Mouse (Mus musculus) retina, postnatal 7 days (tissue): ENCODE data around the gene Sumo1.

ENCODE experiments used
- DNase-seq: peaks from one replicate; pipeline ENCODE4 v3.0.0-alpha.2; 2012; ENCODE audit warnings: low read depth, low spot score

Sumo1 gene

DNA sequence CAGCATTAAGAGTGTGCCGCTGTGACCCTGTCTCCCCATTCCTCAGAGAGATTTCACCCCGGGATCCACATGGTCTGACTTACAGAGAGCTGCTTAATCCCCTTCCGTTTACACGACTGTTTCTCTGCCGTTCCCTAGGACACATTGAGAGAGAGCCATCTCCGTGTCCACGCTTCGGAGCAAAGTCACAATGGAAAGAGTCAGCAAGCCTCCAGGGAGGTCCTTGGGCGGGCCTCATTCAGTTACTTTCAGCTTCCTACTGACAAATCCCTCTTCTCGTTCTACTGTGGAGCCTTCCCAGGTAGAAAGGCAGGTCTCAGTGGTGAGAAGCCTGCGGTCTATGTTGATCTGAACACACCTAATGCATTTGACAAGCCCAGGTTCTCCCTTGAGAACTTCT, 119.6 kb downstream of the Sumo1 start:
- no peak for DNase-seq

DNA sequence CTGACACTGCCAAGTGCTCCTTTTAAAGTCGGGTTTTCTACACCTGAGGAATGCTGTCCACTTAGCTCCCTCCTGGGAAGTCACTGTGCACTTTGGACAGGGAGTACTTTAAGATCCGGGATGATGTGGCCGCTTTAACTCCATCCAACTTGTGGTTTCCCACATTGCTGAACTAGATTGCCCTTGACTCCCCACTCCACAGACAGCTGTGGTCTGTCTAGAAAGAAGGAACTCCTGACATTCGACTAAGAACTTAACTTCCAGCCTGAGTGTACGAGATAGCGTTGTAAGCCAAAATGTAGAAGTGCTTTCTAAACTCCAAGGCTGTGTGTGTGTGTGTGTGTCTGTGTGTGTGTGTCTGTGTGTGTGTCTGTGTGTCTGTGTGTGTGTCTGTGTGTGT, 120.4 kb downstream of the Sumo1 start:
- no peak for DNase-seq

DNA sequence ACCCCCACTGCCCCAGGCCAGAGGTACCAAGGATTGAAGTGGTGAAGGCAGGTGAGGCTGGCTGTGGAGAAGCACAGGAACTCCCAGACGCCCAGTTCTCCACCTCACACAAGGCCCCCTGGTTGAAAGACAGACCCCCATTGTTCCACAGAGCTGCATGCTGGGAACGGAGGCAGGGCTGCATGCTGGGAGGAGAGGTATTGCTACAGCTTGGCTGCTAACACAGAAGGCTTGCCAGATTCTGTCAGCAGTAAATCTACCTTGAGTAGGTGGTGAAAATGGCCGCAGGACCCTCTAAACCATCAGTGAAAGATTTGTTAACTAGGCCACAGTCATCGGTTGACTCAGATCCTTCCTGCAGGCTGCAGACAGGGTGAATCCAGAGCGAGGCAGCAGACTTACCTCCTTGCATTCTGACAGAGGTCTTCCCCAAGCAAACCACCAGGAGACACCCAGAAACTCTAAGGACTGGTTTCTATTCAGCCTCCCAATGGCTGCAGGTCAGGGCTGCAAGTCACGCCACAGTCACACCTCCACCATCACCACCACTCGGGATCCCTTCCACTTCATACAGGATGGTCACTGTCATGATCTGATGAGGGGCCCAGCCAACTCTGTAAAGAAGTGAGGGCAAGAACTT, 121.5 kb downstream of the Sumo1 start:
- no peak for DNase-seq

DNA sequence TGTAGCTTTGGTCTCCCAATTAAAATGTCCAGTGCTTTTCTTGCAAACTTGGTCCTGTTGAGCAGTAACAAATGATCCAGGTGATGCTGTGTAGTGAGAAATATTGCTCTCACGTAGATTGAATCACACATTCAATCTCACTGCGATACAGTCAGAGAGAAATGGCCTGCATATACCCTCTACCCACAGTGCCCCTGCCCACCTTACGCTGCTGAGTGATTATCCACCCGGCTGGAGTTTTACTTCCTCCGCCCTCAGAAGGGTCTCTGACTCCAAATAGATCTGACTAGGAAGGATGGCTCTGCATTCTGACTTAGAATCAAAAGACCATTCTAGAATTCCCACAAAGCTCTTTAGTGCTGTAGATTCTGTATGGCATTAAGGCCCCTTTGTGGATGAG, 122.1 kb downstream of the Sumo1 start:
- no peak for DNase-seq

DNA sequence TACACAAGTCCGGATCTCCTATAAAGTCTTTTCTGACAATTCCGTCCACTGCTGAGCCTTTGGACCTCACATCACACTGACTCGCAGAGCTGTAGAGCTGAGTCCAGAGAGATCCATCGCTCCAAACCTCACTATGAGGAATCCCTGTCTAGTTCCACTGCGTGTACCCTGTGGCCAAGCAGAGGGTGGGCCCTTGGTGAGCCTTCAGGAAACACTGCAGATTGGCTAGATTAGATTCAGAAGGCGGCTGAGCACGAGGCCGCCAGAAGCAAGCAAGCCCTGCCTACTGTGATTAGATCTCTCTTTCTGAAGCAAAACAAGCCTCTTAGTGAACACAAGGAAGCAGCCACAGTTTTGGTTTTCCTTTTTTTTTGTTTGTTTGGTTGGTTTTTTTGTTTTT, 126.7 kb downstream of the Sumo1 start:
- DNase-seq = no peak

DNA sequence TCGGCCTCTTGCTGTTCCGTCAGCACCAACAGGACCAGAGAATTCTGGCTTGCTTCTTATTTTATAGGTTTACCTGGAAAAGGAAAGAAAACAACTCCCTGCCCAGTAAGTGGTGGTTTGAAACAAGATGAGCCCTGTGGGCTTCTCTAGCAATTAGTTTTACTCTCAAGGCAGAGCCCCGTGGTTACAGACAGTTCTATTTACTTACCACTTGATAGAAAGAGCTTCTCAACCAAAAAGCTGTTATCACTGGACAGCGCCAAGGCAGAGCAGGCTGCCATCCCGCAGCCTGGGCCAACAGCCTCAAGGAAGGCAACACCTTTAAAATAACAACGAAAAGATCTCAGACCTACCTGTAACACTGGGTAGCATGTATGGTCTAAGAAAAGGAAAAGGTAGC, 128.4 kb downstream of the Sumo1 start:
- DNase-seq = no peak

DNA sequence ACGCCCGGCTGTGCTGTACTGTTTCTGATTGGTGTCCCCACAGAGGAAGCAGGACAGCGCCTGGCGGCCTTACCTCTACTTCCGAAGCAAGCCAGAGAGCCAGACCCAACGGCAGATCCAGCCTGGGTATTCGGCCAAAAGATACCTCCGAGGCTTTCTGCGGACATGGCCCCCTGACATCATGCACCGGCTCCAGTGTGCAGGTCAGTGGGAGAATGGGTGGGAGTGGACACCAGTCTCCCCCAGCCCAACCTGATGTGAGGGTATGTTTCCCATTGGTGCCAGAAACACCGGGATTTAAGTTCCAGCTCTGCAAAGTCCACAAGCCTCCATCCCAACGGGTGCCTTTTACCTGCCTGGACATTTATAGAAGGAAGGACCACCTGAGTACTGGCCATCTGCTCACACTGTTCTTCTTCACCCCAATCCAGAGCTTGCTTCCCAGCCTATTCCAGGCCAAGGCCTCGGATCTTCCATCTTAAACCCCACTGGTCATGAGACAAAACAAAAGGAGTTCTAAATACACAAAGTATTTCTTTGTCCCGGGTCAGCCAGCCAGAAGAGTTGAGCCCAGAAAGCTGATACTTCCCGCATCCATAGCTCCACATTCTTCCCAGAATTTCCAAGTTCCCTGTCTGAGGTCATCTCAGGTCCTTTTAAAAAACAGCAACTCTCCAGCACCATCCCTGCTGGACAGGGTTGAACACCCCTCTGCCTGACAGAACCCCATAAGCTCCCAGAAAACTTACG, 129.2 kb downstream of the Sumo1 start:
- DNase-seq = no peak

DNA sequence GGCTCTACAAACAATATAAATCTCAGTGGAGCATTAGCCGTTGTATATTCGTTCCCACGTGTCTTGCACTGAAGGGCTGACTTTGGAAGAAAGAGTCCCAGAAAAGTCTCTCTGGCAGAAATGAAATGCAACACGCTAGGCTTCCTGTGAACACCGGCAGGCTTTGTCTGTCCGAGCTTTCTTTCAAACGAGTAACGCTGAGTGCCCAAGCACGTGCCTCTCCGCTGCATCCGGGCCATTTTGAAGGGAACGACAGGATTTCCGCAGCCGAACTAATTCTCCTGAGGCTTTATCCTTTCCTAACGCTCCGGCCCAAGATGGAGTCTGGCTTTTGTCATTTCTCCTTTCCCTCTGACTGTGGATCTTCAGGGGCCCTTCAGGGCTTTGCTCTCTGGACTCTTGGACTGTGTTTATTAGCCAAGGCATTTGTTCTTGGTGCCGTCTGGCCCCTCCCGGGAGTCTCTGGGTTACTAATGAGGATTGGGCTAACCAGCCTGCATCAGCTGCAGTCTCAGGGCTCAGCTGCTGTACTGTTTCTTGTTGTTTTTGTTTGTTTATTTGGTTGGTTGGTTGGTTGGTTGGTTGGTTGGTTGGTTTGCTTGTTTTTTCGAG, 130.0 kb downstream of the Sumo1 start:
- no peak for DNase-seq

DNA sequence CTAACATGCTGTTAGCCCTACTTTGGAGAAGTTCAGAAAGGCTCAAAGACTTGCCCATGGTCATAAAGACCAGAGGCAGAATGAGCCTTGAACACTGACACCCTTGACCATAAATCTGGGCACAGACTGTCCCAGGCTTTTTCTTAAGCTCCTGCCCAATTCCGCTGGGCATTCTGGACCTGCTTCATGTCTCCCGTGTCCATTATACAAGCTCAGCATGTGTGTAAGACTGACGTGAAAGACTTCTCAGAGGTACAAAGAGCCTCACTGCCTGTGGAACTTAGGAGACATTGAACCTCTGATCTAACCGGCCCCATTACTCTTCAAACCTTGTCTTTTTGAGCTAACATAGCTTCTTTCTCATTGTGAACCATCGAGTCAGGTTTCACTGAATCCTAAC, 132.3 kb downstream of the Sumo1 start:
- DNase-seq = no peak
